Mouse (Mus musculus): ENCODE data around the gene Spry1. TPM values are rescaled to one million over a fixed set of nuclear protein-coding genes. Genes with fewer than 3 reads are reported as not detected.
A peak's percentile ranks its signal among the peaks of the same experiment; 100 is the strongest.

Gene Spry1
- total RNA-seq, 1 experiment from 2014 or later = 20.7 TPM

DNA sequence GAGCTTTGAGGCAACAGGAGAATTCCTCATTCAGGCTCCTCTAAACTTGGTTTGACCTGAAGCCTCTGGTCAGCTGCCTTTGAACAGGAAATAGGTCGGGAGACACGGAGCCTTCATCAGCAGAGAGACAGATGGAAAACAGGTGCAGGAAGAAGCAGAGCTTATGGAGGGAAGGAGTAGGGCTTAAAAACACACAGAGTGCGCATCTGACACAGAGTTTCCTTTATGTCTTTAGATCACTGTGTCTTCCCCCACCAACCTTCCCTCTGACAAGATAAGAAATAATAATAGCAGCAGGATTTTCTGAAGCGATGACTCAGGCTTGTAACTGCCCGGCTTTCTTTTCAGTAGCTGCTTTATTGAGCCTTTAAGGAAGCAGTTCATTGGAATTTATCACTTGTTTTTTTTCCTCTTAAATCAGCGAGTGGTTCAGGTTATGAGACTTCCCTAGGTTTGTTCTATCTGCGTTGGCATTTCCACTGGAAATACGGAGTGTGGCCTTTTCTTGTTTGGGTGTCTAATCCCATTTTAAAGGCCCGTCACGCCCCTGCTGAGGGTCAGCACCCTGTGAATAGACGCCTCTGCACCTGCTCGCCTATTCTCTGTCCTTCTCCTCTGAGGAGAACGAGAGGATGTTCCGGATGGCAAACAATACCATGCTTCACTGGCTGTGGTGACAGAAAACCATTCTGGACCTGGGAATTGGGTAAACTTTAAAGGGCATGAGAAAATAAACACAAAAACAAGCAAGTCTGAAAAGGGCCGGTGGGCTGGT is 32.7 kb downstream of the Spry1 start:
- no peak for DNase-seq

DNA sequence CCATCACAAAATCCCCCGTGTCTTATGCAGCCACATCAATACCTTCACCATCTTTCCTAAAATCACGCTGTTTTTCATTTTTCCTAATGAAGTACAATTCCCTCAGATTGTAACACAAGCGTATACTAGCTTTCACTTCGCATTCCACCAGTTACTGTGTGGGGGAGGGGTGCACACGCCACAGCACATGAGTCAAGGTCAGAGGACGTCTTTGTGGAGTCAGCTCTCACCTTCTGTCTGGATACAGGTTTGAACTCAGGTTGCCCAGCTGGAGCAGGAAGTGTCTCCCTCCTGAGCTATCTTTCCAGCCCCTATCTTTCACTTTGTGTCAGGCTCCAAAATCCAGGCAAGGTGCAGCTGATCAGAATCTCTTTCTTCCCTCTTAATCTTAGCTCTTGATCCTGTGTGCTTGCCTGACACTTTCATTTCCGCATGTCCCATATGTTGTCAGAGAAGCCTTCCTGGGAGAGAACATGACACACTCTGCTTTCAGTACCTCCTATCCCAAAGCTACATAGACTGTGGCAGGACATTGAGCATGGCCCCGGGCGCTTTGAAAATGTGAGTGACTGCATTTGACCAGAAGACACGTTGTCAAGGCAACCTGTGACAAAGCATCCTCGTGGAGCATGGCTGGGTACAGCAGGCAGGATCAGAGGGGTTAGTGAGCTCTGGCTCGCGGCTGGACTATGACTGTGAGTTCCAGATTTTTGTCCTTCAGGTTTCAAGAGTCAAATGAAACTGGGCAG is 33.9 kb downstream of the Spry1 start:
- no peak for DNase-seq

DNA sequence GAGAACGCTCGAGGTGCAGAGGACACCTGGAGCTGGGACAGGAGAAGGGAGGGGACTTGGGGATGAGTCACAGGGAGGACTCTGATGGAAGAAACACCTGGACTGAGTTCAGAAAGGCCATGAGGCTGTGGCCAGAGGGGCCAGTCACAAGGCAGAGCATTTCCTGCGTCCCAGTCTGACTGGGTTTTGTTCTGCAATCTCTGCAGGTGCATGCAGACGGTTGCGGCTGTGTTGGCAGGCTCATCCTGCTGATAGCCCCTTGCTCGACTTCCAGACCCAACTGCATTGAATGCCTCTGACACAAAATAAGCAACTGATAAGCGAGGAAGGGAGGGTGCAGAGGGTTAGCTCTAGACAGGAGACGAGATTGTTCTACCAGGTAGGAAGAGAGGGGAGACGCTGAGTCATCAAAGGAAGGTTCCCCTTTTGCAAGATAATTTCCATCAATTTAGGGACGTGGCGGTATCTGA is 35.3 kb downstream of the Spry1 start:
- DNase-seq = no peak

DNA sequence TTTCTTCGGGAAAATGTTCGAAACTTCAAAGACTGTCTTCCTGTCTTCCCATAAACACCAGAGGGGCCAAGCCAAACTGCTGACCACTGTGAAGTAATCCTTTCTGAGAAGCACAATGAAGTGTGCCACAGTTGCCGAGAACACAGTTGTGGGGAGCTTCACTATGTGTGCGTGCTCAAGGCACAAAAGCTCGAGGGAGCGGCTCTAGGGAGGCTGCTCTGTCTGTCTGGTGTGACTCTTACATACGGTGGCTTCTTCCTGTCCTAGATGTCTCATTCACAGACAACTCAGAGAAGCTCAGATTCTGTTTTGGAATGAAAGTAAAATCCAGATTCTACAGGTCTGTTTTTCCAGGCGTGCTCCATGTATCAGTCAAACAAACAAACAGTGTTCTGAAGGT is 36.5 kb downstream of the Spry1 start:
- DNase-seq = no peak

DNA sequence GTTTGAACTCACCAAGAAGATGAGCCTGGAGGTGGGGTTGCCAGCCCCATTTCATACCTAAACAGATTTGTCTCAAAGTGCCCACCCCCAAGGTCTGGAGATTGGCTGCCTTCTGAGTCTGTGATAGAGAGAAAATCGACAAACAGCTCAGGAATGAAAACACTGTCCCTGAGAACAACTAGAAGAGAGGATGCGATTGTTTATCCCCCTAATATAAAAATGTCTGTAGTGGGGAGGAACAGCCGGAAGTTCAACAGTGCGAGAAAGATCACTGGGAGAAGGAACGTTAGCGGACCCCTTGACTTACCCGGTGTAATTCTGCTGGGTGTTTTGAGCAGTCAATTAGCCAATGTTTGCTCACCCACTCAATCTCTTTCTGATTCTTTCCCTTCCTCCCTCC is 46.5 kb downstream of the Spry1 start:
- DNase-seq = no peak

DNA sequence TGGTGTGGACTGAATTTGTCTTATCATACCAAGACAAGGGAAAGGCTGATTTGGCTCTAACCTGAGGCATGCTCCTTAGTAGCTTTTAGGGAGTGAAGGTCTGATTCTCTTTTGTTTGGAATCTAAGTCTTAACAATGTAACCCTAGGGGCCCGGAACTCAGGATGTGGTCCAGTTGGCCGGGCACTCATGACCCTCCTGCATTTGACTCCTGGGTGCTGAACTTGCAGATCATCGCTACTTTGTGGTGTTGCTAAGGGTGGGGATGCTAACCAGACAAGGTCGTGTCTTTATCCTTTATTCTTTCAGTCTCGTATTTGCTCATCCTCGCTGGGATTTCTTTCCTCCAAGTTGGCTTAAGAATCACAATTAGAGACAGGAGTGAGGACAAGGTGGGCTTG is 47.0 kb downstream of the Spry1 start:
- no peak for DNase-seq

DNA sequence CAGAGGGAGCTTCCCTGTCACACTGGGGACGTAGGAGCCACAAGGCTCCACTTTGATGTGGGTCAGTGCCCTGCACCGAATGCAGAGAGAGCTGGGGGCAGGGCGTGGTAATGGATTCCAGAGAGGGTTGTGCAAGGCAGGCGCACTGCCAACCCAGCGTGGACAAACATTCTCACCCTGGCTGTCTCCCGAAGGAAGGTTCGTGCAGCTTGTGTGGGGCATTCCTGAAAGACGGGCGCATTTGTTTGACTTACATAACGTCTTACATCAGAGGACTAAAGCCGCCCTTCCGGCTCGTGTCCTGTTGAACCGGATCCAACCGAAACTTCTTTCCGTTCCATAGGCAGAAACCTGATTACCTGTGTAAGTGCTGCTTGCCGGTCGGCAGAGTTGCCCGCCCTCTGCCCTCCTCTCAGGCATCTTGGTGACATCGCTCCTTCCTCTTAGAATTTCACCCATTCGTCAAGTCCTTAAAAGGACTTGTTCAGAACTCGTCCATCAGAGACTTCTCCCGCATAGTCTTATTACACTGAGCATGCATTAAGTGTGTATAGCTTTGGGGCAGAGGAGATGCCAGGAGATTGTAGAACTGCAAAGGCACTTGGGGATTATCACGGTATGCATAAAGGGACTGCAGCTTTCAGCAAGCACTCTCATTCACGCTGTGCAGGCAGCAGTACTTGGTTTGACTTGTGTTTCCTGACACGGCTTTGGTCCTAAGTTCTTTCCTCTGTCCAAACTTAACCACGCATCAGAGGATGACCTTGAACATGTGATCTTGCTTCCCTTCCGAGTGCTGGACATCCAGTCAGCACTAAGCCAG is 47.6 kb downstream of the Spry1 start:
- peak; percentile 51 for DNase-seq

DNA sequence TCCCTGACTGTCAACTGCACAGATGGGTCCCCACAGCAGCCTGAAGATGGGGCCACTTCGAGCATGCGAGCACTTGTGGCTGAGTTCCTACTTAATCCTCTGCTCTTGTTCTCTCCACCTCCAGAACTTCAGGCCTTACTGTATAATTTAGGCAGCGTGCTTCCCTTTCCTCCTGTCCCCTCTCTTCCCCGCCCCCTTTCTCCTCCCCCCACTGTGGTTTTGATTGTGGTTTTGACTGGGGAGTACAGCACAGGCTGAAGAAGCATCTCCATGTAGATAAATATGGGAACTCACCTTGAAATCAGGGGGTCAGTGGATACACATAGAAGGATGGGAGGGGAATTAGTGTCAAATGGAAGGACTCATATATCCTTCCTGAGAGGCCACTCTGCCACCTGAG is 53.2 kb downstream of the Spry1 start:
- no peak for DNase-seq

DNA sequence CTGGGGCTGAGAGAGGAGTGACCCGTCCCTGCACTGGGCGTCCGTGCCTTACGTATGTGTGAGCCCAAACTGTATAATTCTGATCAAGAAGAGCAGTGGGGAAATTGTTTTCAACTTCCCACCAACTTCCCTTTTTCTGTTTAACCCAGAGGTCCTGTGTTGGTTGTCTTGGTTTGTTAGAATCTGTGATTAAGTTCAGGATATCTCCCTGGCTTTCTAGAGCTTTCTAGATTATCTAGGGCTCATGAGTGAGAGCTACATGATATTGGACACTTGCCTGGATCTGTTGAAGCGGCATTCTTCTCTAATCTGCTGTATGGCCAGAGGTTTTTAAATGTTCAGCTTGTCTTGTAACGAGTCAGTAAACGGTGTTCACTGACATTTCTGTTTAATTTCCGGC is 53.8 kb downstream of the Spry1 start:
- DNase-seq = no peak

Other genes starting within 250 kb of the Spry1 start
- gene Spata5, start 220.1 kb upstream of the Spry1 start, total RNA-seq (2021) = 33.9 and 35.6 TPM in 2 replicates
- 22.1 and 33.3 TPM in 2 replicates for gene Nudt6, start 219.7 kb upstream of the Spry1 start, total RNA-seq (2021)
- gene Gm5148, start 84.5 kb downstream of the Spry1 start, total RNA-seq (2021) = 0.46 TPM in 1 of 2 replicates, not detected in the other

All from adrenal gland, postnatal 25 days (tissue).